Mouse (Mus musculus): ENCODE results near the gene Tas2r106.

The Tas2r106 gene

GRCm38 (mm10) chr6:131678786-131679185 is at the start of gene Tas2r106:
Tas2r106 (minus strand) TSS chr6:131678886.
- no peak for DNase-seq (ENCODE audit: low spot score)

- no peak for DNase-seq (ENCODE audit: low spot score)
These were observed 34.1 kb upstream of the Tas2r106 start for GRCm38 (mm10) chr6:131712803-131713202.

GRCm38 (mm10) chr6:131689963-131690362 is 11.3 kb upstream of the Tas2r106 start, which contains the start of gene Tas2r114:
Tas2r114 (minus strand) TSS chr6:131690063.
- no peak for DNase-seq (ENCODE audit: low spot score)

- DNase-seq (ENCODE audit: low spot score), result no peak
These were observed 8.7 kb upstream of the Tas2r106 start, which contains the start of gene Tas2r105 for GRCm38 (mm10) chr6:131687395-131687794. Tas2r105 (minus strand) TSS chr6:131687495.

GRCm38 (mm10) chr6:131685644-131686043 is 7.0 kb upstream of the Tas2r106 start, which contains the start of gene Tas2r104:
Tas2r104 (minus strand) TSS chr6:131685744.
- no peak for DNase-seq (ENCODE audit: low spot score)

GRCm38 (mm10) chr6:131660049-131660448 is 18.6 kb downstream of the Tas2r106 start, which contains the start of gene Tas2r107:
Tas2r107 (minus strand) TSS chr6:131660149.
- DNase-seq (ENCODE audit: low spot score), result no peak

GRCm38 (mm10) chr6:131630812-131631211 is 47.9 kb downstream of the Tas2r106 start, which contains the start of gene Tas2r130:
Tas2r130 (minus strand) TSS chr6:131630912.
- no peak for DNase-seq (ENCODE audit: low spot score)

Data from urinary bladder, postnatal 25 days (tissue).